Mouse (Mus musculus) E14TG2a.4 (cell line): Measurements from ENCODE around the gene Ubap2l.

Experiments
- H3K27me3 ChIP-seq: 2 replicates; pipeline ENCODE4 v1.6.1; 2014; ENCODE audit warnings: low read length, control low read depth; ENCODE audit not compliant: insufficient read depth
- H3K36me3 ChIP-seq: 2 replicates; pipeline ENCODE4 v1.6.1; 2014; ENCODE audit warnings: low read length, control low read depth; ENCODE audit not compliant: insufficient read depth
- H3K4me1 ChIP-seq: replicated peaks from 2 replicates; pipeline ENCODE4 v1.6.1; 2014; ENCODE audit warnings: low read depth, low read length, control low read depth
- H3K4me3 ChIP-seq: replicated peaks from 2 replicates; pipeline ENCODE4 v1.5.1; 2014; ENCODE audit warnings: mild to moderate bottlenecking, low read length
- H3K9me3 ChIP-seq: 2 replicates; pipeline ENCODE4 v1.6.1; 2014; ENCODE audit warnings: low read length, control low read depth
- CTCF ChIP-seq: conservative IDR thresholded peaks from 2 replicates; pipeline ENCODE4 v1.5.1; 2014; ENCODE audit warnings: low read length
- NANOG ChIP-seq: IDR thresholded peaks from 2 replicates; pipeline ENCODE4 v1.6.1; 2014; ENCODE audit warnings: borderline replicate concordance, low read length, mixed read lengths
- POU5F1 ChIP-seq: IDR thresholded peaks from 2 replicates; pipeline ENCODE4 v1.6.1; 2014; ENCODE audit warnings: low read length, borderline replicate concordance

The Ubap2l gene

GRCm38 (mm10) chr3:90084790-90085189 lies 32.4 kb upstream of the Ubap2l start:
- peak overlapping the region; percentile 96; the same call in 1 of the 2 replicates for H3K4me3 ChIP-seq
- H3K9me3 ChIP-seq = no peaks in the 10 kb centered on the region
- peaks cover 88% of the 10 kb centered on the region for H3K36me3 ChIP-seq
- peaks cover 88% of the 10 kb centered on the region for H3K4me1 ChIP-seq
- TF ChIP-seq CTCF (no peak), NANOG (no peak), POU5F1 (no peak)
- no peaks in the 10 kb centered on the region for H3K27me3 ChIP-seq

- peaks cover 78% of the 10 kb centered on the region for H3K36me3 ChIP-seq
- no peak for TF ChIP-seq CTCF
- TF ChIP-seq POU5F1 = no peak
- TF ChIP-seq NANOG = no peak
- H3K9me3 ChIP-seq = no peaks in the 10 kb centered on the region
- peaks cover 83% of the 10 kb centered on the region for H3K4me1 ChIP-seq
- H3K4me3 ChIP-seq = peak overlapping the region; percentile 96
- H3K27me3 ChIP-seq = no peaks in the 10 kb centered on the region
Observed at GRCm38 (mm10) chr3:90083698-90084324, 31.4 kb upstream of the Ubap2l start.

- H3K4me1 ChIP-seq = peaks cover 83% of the 10 kb centered on the region
- no peaks in the 10 kb centered on the region for H3K9me3 ChIP-seq
- peak overlapping the region; percentile 96 for H3K4me3 ChIP-seq
- no peaks in the 10 kb centered on the region for H3K27me3 ChIP-seq
- H3K36me3 ChIP-seq = peaks cover 70% of the 10 kb centered on the region
- no peak for TF ChIP-seq POU5F1
- no peak for TF ChIP-seq CTCF
- TF ChIP-seq NANOG = no peak
Observed at GRCm38 (mm10) chr3:90083034-90083433, 30.6 kb upstream of the Ubap2l start.

GRCm38 (mm10) chr3:90081365-90082240 lies 29.2 kb upstream of the Ubap2l start:
- no peaks in the 10 kb centered on the region for H3K27me3 ChIP-seq
- H3K9me3 ChIP-seq = no peaks in the 10 kb centered on the region
- TF ChIP-seq CTCF (no peak), NANOG (no peak; the same call in 1 of the 2 replicates), POU5F1 (no peak)
- H3K36me3 ChIP-seq = peaks cover 56% of the 10 kb centered on the region
- peak overlapping the region; percentile 96 for H3K4me3 ChIP-seq
- peaks cover 82% of the 10 kb centered on the region for H3K4me1 ChIP-seq

GRCm38 (mm10) chr3:90080498-90080863 lies 28.1 kb upstream of the Ubap2l start:
- no peaks in the 10 kb centered on the region for H3K27me3 ChIP-seq
- H3K4me3 ChIP-seq = peak overlapping the region; percentile 96
- peaks cover 44% of the 10 kb centered on the region for H3K36me3 ChIP-seq
- H3K4me1 ChIP-seq = peaks cover 79% of the 10 kb centered on the region
- H3K9me3 ChIP-seq = no peaks in the 10 kb centered on the region
- TF ChIP-seq NANOG (no peak), CTCF (no peak), POU5F1 (no peak)

GRCm38 (mm10) chr3:90079763-90080497 lies 27.5 kb upstream of the Ubap2l start:
- Histone ChIP-seq H3K4me3 (peak overlapping the region; percentile 96), H3K27me3 (no peaks in the 10 kb centered on the region), H3K4me1 (peaks cover 74% of the 10 kb centered on the region), H3K36me3 (peaks cover 39% of the 10 kb centered on the region), H3K9me3 (no peaks in the 10 kb centered on the region)
- TF ChIP-seq CTCF (no peak), POU5F1 (no peak), NANOG (0 out of 2 replicates have a peak, but pooled peaks have one; percentile 5)

- Histone ChIP-seq H3K36me3 (peaks cover 32% of the 10 kb centered on the region), H3K27me3 (no peaks in the 10 kb centered on the region), H3K4me3 (peak overlapping the region; percentile 96), H3K4me1 (peaks cover 67% of the 10 kb centered on the region), H3K9me3 (no peaks in the 10 kb centered on the region)
- TF ChIP-seq CTCF (no peak), POU5F1 (no peak), NANOG (no peak)
Observed at GRCm38 (mm10) chr3:90079133-90079762, 26.8 kb upstream of the Ubap2l start.

GRCm38 (mm10) chr3:90078224-90078623 lies 25.8 kb upstream of the Ubap2l start:
- Histone ChIP-seq H3K27me3 (no peaks in the 10 kb centered on the region), H3K36me3 (peaks cover 22% of the 10 kb centered on the region), H3K4me3 (peak overlapping the region; percentile 96; the same call in 1 of the 2 replicates), H3K9me3 (no peaks in the 10 kb centered on the region), H3K4me1 (peaks cover 57% of the 10 kb centered on the region)
- TF ChIP-seq NANOG (no peak), POU5F1 (no peak), CTCF (no peak)
